9 mouse cellular contexts compared by ENCODE assay signal in the genomic region with DNA sequence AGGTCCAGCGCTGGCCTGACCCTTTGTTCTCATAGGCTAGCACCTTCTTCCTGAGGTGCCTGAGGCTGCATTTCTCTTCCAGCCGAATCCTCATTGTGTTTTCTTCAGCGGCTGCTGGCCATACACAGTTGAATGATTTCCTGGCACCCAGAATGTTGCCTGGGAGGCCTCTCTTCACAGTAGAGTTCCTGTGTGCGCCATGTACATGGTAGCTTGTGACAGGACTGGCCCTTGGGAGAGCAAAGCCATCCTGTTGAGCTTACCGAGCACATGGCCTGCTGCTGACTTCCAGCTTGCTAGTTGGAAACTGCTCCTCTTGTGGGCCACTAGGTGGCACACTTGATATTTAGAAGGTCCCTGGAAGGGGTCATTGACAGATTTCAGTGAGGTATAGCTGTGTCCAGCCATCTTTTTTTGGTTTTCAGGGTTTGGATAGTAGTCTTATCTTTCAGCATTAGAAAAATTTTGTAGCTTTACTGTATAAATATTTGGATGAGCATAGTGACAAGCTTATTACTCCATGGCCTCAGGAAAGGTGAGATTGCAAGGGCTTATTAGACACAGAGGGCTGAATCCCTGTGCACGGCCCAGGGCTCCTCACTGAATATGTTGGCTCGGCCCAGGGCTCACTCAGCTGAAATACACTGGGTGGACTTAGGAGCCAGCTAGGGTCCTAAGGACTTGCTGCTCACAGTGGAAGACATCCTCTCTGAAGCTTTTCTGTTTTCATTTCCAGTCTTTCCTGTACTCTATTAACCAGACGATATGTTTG. TPM values are rescaled to one million over a fixed set of nuclear protein-coding genes. Genes with fewer than 3 reads are reported as not detected.
DNase-seq lines count a peak whose midpoint lies in the region; ATAC-seq and TF ChIP-seq lines count a peak whose summit lies in the region.
"Had no signal": no experiment of that assay in that cellular context is flagged by ENCODE, and none has a peak within 500 bp of the region (broad histone marks: within the 10 kb centered on the region; RNA-seq: fewer than 3 reads in every experiment).

No protein-coding gene starts in this region.

- intact Hi-C loops in left cerebral cortex, postnatal 25 days (cut with DNase I): loop anchor here (2.0 to 5.0 kb wide), 3 partner anchors 254 to 359 kb away; no protein-coding TSS in a partner anchor

- TF ChIP-seq RAD21 in MEL (IDR thresholded peaks at IDR 0.05; ENCODE audit: low read depth, low read length): peak; percentile 69

- no peaks in the 10 kb centered on the region for H3K4me1 ChIP-seq in MEL (ENCODE audit: control insufficient read depth in 1 of 2, insufficient read depth in 2 of 2, low read length in 2 of 2)
- H3K4me1 ChIP-seq in neural tube, embryonic 14.5 days (ENCODE audit: control insufficient read depth, insufficient read depth, low read length): no peaks in the 10 kb centered on the region

- H3K4me3 ChIP-seq in MEL (ENCODE audit: control insufficient read depth in 1 of 2, insufficient read depth in 1 of 2, low read depth in 2 of 2, low read length in 2 of 2): no peak overlapping the region
- no peak overlapping the region for H3K4me3 ChIP-seq in neural tube, embryonic 14.5 days (ENCODE audit: low read depth, low read length)

- TF ChIP-seq CTCF in MEL (IDR thresholded peaks at IDR 0.05 in 2 of 3, conservative IDR thresholded peaks at IDR 0.05 in 1 of 3; ENCODE audit: control insufficient read depth in 1 of 3, insufficient read depth in 1 of 3, low read depth in 2 of 3, low read length in 3 of 3, poor library complexity in 1 of 3, severe bottlenecking in 1 of 3): peak; percentile 61 to 77 (median 70)

- ATAC-seq in common myeloid progenitor, adult 5-6 weeks (replicated peaks; ENCODE audit: low read depth, poor library complexity, severe bottlenecking): peak; percentile 77; the same call in 1 of the 2 replicates
- ATAC-seq in hematopoietic stem cell, adult 5-6 weeks (replicated peaks in 1 of 2; ENCODE audit: insufficient read depth in 1 of 2, low FRiP score in 2 of 2, low TSS enrichment in 1 of 2, low read depth in 1 of 2, poor library complexity in 2 of 2, severe bottlenecking in 2 of 2): peak; percentile 44 to 75; a peak in 2 of 4 replicates
- peak; percentile 46; the same call in 1 of the 2 replicates for ATAC-seq in neural tube, embryonic 14.5 days (ENCODE audit: low read depth)

- H3K27me3 ChIP-seq in MEL (ENCODE audit: control insufficient read depth in 1 of 2, insufficient read depth in 2 of 2, low read length in 2 of 2): no peaks in the 10 kb centered on the region
- H3K27me3 ChIP-seq in neural tube, embryonic 14.5 days (ENCODE audit: control insufficient read depth, insufficient read depth, low read length): no peaks in the 10 kb centered on the region

- TF ChIP-seq POLR2A in MEL (IDR thresholded peaks at IDR 0.05; ENCODE audit: control insufficient read depth in 1 of 2, insufficient read depth in 1 of 2, low read depth in 1 of 2, low read length in 2 of 2, poor library complexity in 1 of 2): no peak

- peak; percentile 29 for DNase-seq in layer of hippocampus, adult 11-12 months (ENCODE audit: low spot score)
- DNase-seq in layer of hippocampus, postnatal 25 days (ENCODE audit: extremely low spot score in 1 of 2, low spot score in 1 of 2): no peak
- DNase-seq in MEL (ENCODE audit: low read depth, low spot score): peak; percentile 56
- DNase-seq in left cerebral cortex, postnatal 25 days (ENCODE audit: low spot score in 2 of 2): peak; percentile 59 to 67
- DNase-seq in thymus, postnatal 36 days: no peak

- WGBS in neural tube, embryonic 14.5 days: 67% methylated on average over 8 of the region's 8 CpGs

- H3K27ac ChIP-seq in MEL (ENCODE audit: control insufficient read depth, low read depth, low read length): no peak overlapping the region
- H3K27ac ChIP-seq in neural tube, embryonic 14.5 days (ENCODE audit: low read depth, low read length): no peak overlapping the region
- H3K27ac ChIP-seq: macrophage had no signal

- no peak for TF ChIP-seq EP300 in MEL (IDR thresholded peaks at IDR 0.05; ENCODE audit: low read depth in 1 of 2, low read length in 2 of 2)

- no peak overlapping the region for H3K9ac ChIP-seq in MEL (ENCODE audit: control insufficient read depth, low read depth, low read length, poor library complexity, severe bottlenecking)
- no peak overlapping the region for H3K9ac ChIP-seq in neural tube, embryonic 14.5 days (replicated peaks; ENCODE audit: low read depth, low read length)

- no peaks in the 10 kb centered on the region for H3K9me3 ChIP-seq in MEL (replicated peaks; ENCODE audit: insufficient read depth, low read length)
- H3K9me3 ChIP-seq in neural tube, embryonic 14.5 days (ENCODE audit: control insufficient read depth, low read length): no peaks in the 10 kb centered on the region

- H3K79me2 ChIP-seq in MEL (ENCODE audit: control insufficient read depth, insufficient read depth, low read length, poor library complexity): no peaks in the 10 kb centered on the region

- H3K36me3 ChIP-seq in MEL (ENCODE audit: control insufficient read depth in 1 of 2, insufficient read depth in 2 of 2, low read length in 2 of 2): peaks cover 0 to 7% of the 10 kb centered on the region in 2 experiments; a peak in 2 of 4 replicates
- peaks cover 30% of the 10 kb centered on the region for H3K36me3 ChIP-seq in neural tube, embryonic 14.5 days (ENCODE audit: control insufficient read depth, insufficient read depth, low read length)

- no peak overlapping the region for H3K4me2 ChIP-seq in neural tube, embryonic 14.5 days (ENCODE audit: low read depth, low read length)

TF ChIP-seq in MEL, 35 proteins besides CTCF, POLR2A, EP300 and RAD21:
- TF ChIP-seq USF2 (IDR thresholded peaks at IDR 0.05; ENCODE audit: borderline replicate concordance in 1 of 2, insufficient read depth in 1 of 2, low read depth in 1 of 2, low read length in 2 of 2) (no peak), ETS1 (IDR thresholded peaks at IDR 0.05; ENCODE audit: low read depth, low read length) (no peak), MYC (IDR thresholded peaks at IDR 0.05; ENCODE audit: low read depth, low read length) (peak; percentile 87), POLR2AphosphoS5 (IDR thresholded peaks at IDR 0.05; ENCODE audit: borderline replicate concordance, low read depth, low read length) (no peak), SMC3 (IDR thresholded peaks at IDR 0.05; ENCODE audit: low read depth, low read length) (peak; percentile 52), SIN3A (IDR thresholded peaks at IDR 0.05; ENCODE audit: low read length) (no peak), ZC3H11A (IDR thresholded peaks at IDR 0.05; ENCODE audit: low read depth, low read length) (0 out of 2 replicates have a peak, but pooled peaks have one; percentile 3), MAX (IDR thresholded peaks at IDR 0.05; ENCODE audit: low read length) (peak; percentile 43; the same call in 1 of the 2 replicates)

RNA-seq across cellular contexts. Expression of a gene that starts 28.5 kb away (rescaled TPM):
- 10 to 100 TPM; 39.4 to 41.7 TPM for total RNA-seq in layer of hippocampus, postnatal 25 days (2021)
- 19.2 and 20.8 TPM in 2 replicates for total RNA-seq in MEL (2012; rRNA removed)
- polyA plus RNA-seq in MEL (2012; ENCODE audit: insufficient read depth in 1 of 2, insufficient read length in 2 of 2, low read depth in 1 of 2, low replicate concordance in 2 of 2, missing spikeins in 1 of 2): 10 to 100 TPM in 1 of 2 experiments, not detected in 1; 28.4 TPM
- 13.4 and 25.0 TPM in 2 replicates for total RNA-seq in common myeloid progenitor, adult 5-6 weeks (2017)
- total RNA-seq in hematopoietic stem cell, adult 5-6 weeks (2017): 19.8 and 25.3 TPM in 2 replicates
- total RNA-seq in left cerebral cortex, postnatal 25 days (2021): 10 to 100 TPM; 36.5 to 58.6 TPM
- 47.2 and 53.9 TPM in 2 replicates for polyA plus RNA-seq in neural tube, embryonic 14.5 days (2014; fragmentation: Nextera tagmentation; extraction: Ambion mirVana)

RNA-seq across cellular contexts. Expression of a gene that starts 33.3 kb away (rescaled TPM):
- not detected for total RNA-seq in layer of hippocampus, postnatal 25 days (2021)
- not detected in 2 replicates for total RNA-seq in MEL (2012; rRNA removed)
- under 1 TPM in 1 of 2 experiments, not detected in 1; 0.08 TPM for polyA plus RNA-seq in MEL (2012; ENCODE audit: insufficient read depth in 1 of 2, insufficient read length in 2 of 2, low read depth in 1 of 2, low replicate concordance in 2 of 2, missing spikeins in 1 of 2)
- total RNA-seq in common myeloid progenitor, adult 5-6 weeks (2017): not detected in 2 replicates
- total RNA-seq in hematopoietic stem cell, adult 5-6 weeks (2017): not detected in 2 replicates
- total RNA-seq in left cerebral cortex, postnatal 25 days (2021): not detected
- polyA plus RNA-seq in neural tube, embryonic 14.5 days (2014; fragmentation: Nextera tagmentation; extraction: Ambion mirVana): 0.16 TPM in 1 of 2 replicates, not detected in the other
- polyA plus RNA-seq: macrophage had no signal

Comparison
In these comparisons a context has a peak if more than half of its experiments do, and no peak if none do; other contexts are left out.
1. DNase-seq: peak in layer of hippocampus, adult 11-12 months (single experiment), MEL (single experiment) and left cerebral cortex, postnatal 25 days (2 of 2); none in layer of hippocampus, postnatal 25 days (0 of 2) and thymus, postnatal 36 days (0 of 2).
2. Peak in every context shown above with its lines, with median percentiles within 50 percentile points of each other: ATAC-seq.